Mouse (Mus musculus): ENCODE data around the gene Defb47. TPM values are rescaled to one million over a fixed set of nuclear protein-coding genes. Genes with fewer than 3 reads are reported as not detected.

Gene Defb47
- not detected in 2 replicates for polyA plus RNA-seq (2012; ENCODE audit: low replicate concordance)

GRCm38 (mm10) chr14:62997777-62998176 lies at the start of gene Defb47:
Gene Defb47 (plus strand): TSS chr14:62998077.

GRCm38 (mm10) chr14:62984410-62984809 lies 13.5 kb upstream of the Defb47 start, which contains the start of gene Defb48:
Gene Defb48 (minus strand): TSS chr14:62984510.

GRCm38 (mm10) chr14:63011471-63011870 lies 13.6 kb downstream of the Defb47 start, which contains the start of gene Defb43:
Gene Defb43 (plus strand): TSS chr14:63011771.

GRCm38 (mm10) chr14:63046691-63047090 lies 48.8 kb downstream of the Defb47 start, which contains the start of gene Defb42:
Gene Defb42 (plus strand): TSS chr14:63046991.

GRCm38 (mm10) chr14:63049910-63050370 lies 52.1 kb downstream of the Defb47 start, which contains the start of gene Defb30:
Gene Defb30 (minus strand): TSS chr14:63049960.

Other genes starting within 250 kb of the Defb47 start
- gene Ints6, start 236.9 kb upstream of the Defb47 start, polyA plus RNA-seq (2012; ENCODE audit: low replicate concordance) = 28.6 and 32.6 TPM in 2 replicates
- 2.7 and 3.4 TPM in 2 replicates for gene Wdfy2, start 160.4 kb upstream of the Defb47 start, polyA plus RNA-seq (2012; ENCODE audit: low replicate concordance)
- not detected in 2 replicates for gene Defb48, start 13.6 kb upstream of the Defb47 start, polyA plus RNA-seq (2012; ENCODE audit: low replicate concordance)
- gene Defb43, start 13.7 kb downstream of the Defb47 start, polyA plus RNA-seq (2012; ENCODE audit: low replicate concordance) = not detected in 2 replicates
- gene Defb42, start 48.9 kb downstream of the Defb47 start, polyA plus RNA-seq (2012; ENCODE audit: low replicate concordance) = not detected in 2 replicates
- gene Defb30, start 51.9 kb downstream of the Defb47 start, polyA plus RNA-seq (2012; ENCODE audit: low replicate concordance) = not detected in 2 replicates

Data from leukemia stem cell, adult 10-12 weeks (primary cell).